Mouse (Mus musculus) embryonic fibroblast, embryonic 13.5 days (primary cell): ENCODE measurements around the gene Rasa2.
"Not testable (repeated sequence)": the region's sequence is repeated elsewhere in the genome, so short reads cannot be mapped to it uniquely, and the experiment has no call there.

Experiments used
- CTCF ChIP-seq: IDR thresholded peaks from 2 replicates; pipeline ENCODE4 v1.5.1; 2011; ENCODE audit warnings: mild to moderate bottlenecking, control low read depth, low read length, moderate library complexity, borderline replicate concordance; ENCODE audit not compliant: insufficient read depth
- POLR2A ChIP-seq: IDR thresholded peaks from 2 replicates; pipeline ENCODE4 v1.6.1; 2011; ENCODE audit warnings: low read depth, mild to moderate bottlenecking, control low read depth, low read length, moderate library complexity

- TF ChIP-seq CTCF, POLR2A: not testable (repeated sequence)
These were observed 12.6 kb upstream of the Rasa2 start for GRCm38 (mm10) chr9:96644002-96644401.
